Mouse (Mus musculus) liver, postnatal 0 days (tissue): ENCODE measurements around the gene Lrrc4c.

Source experiments
- CTCF ChIP-seq: sonication (generic); IDR thresholded peaks from 2 replicates; pipeline ENCODE4 v1.5.1; 2016; ENCODE audit warnings: antibody characterized with exemption, low read depth
- EP300 ChIP-seq: IDR thresholded peaks from 2 replicates; pipeline ENCODE4 v1.6.1; 2016; ENCODE audit warnings: antibody characterized with exemption, low read depth, mild to moderate bottlenecking

DNA sequence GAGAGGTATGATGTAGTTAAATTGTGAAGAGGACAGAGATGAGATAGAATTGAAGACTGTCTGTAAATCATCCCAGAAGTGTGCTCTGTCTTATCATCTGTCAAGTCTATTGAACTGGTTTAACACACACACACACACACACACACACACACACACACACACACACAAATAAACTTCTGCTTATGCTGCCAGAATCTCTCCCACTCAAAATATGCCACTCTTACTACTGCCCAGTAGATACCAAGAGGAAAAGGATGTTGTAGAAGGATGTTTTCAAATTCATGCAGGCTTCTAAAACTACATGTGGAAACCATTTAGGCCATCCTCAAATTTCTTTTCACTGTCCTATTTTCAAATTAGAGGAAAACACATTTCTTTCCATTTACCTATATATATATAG is 1257.0 kb downstream of the Lrrc4c start:
- no peak for TF ChIP-seq CTCF
- TF ChIP-seq EP300 = no peak
